Mouse (Mus musculus) left cerebral cortex, adult 8-10 months (tissue): ENCODE measurements around the gene Nacc1. TPM values are rescaled to one million over a fixed set of nuclear protein-coding genes. Genes with fewer than 3 reads are reported as not detected.
"Not testable (repeated sequence)": the region's sequence is repeated elsewhere in the genome, so short reads cannot be mapped to it uniquely, and the experiment has no call there.

Source experiments
- DNase-seq, 2 experiments: peaks; one replicate each; pipeline ENCODE4 v3.0.0; 2022; ENCODE audit warnings: low spot score in 2 of 2
- total RNA-seq, 4 experiments: library from RNA; stranded (reverse); gene quantifications; 2 replicates each; pipeline ENCODE4 v1.2.4; 2022

Nacc1 gene
- total RNA-seq, 4 experiments from 2014 or later = 88.5 to 97.6 (median 93.9) TPM

DNA sequence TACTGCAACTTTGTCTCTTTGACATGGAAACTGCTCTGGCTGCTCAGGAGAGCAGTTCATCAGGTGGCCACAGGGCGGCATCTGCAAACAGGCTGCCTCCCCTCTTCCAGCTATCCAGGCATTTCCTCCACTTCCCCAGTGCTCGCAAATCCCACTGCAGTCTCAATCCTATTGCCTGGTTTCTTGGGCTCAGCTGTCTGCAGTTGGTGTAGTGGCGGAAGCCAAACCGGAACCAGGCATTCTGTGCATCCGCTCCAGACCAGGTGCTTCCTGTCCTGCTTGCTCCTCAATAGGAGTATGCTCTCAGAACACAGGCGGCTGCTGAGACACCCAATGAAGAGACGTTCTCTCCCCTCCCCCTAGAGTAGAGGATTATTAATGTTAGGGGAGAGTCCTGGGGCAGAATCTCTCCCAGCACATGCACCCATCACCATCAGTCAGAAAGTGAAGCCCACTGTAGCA, 12.2 kb upstream of the Nacc1 start:
- peak in 1 of 2 experiments; percentile 57 for DNase-seq

DNA sequence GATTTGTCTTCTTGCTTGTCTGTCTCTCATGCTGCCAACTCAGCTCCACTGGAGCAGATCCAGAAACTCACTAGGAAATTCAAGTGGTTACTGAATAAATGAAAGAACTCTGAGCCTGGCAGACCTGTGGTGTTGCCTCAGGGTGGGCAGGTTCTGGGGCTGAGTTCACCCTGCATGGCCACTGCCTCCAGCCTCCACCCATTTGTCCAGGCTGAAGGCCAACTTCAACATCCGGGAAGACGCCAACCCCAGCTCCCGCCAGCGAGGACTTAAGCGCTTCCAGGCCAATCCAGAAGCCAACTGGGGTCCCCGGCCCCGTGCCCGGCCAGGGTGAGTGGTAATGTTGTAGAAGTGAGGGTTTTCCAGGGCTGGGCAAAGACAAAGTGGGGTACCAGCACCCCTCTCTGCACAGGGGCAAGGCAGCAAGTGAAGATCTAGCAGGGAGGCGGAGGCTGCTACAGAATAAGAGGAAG, 11.3 kb upstream of the Nacc1 start:
- DNase-seq = peak in 1 of 2 experiments; percentile 24

DNA sequence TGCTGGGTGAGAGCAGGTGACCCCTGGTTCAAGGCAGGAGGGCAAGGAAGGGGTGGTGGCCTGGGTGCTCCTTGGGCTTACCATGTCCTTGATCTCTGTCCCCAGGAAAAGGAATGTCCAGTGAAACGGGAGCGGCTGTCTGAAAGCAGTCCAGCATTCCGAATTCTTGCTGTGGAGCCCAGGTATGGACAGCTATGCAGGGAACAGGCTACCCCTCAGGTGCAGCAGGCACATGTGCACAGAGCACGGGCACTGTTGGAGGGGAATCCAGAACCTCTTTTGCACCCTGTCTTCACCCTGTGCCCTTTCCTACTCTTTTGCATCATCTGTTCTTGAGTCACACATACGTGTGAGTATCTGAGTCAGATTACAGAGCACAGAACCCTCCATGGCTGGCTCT, 10.6 kb upstream of the Nacc1 start:
- no peak for DNase-seq

DNA sequence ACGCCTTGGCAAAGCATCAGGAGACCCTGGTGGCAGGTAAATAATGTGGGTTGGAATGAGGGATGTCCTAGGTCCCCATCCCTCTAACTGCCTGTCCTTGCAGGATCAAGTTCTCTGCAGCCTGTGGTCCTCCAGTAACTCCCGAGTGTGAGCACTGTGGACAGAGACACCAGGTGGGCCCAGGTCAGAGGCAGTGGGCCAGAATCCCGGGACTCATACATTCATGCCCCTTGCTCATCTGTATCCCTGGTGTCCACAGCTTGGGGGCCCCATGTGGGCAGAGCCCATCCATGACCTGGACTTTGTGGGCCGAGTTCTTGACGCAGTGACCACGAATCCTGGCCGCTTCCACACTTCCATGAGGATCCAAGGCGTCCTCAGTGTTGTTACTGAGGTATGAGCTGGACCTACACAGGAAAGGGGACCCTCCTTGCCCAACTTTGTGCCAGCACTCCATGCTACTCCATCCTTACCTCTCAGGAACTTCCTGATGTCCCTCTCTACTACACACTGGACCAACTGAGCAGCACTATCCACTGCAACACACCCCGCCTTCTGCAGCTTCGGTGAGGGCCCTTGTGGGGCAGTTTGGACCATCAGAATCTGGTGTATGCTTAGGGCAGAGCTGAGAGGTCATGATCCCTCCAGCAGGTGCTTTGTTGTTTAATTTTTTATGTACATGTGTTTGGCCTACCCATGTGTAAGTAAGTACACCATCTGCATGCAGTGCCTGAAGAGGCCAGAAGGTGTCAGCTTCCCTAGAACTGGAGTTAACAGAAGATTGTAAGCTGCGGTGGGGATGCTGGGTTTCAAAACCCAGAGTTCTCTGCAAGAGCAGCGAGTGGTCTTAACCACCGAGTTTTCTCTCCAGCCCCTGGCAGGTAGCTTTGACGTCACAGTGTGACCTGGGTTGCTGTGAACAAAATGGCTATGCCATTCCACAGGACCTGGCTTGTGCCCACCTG, 9.8 kb upstream of the Nacc1 start:
- DNase-seq = peak in 1 of 2 experiments; percentile 33

DNA sequence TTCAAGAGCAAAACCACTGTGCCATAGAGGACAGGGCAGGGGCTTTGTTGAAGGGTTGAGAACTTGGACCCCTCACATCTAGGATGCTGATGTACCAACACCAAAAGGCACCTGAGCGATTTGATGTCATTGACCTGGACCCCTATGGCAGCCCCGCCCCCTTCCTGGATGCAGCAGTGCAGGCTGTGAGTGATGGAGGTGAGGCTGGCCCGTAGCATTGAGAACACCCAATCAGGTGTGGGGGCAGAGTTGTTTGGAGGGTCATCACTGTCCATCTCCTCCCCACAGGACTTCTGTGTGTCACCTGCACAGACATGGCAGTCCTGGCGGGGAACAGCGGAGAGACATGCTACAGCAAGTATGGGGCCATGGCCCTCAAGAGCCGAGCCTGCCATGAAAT, 7.5 kb upstream of the Nacc1 start:
- peak in 1 of 2 experiments; percentile 11 for DNase-seq

DNA sequence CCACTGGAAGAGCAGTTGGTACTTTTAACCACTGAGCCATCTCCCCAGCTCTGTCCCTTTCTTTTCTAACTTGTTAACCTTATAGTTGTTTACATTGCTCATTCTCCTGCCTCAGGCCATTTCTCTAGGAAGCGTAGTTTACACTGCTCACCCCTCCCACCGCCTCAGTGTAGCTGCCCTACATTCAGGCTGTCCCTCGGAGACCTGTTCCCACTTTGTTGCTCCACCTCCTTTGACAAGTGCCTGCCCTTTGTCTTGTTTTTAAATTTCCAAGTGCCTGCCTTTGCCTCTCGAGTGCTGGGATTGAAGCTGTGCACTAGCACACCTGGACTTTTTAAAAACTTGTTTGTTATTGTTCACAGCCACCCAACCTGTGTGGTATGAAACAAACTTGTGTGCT, 5.7 kb upstream of the Nacc1 start:
- no peak for DNase-seq

DNA sequence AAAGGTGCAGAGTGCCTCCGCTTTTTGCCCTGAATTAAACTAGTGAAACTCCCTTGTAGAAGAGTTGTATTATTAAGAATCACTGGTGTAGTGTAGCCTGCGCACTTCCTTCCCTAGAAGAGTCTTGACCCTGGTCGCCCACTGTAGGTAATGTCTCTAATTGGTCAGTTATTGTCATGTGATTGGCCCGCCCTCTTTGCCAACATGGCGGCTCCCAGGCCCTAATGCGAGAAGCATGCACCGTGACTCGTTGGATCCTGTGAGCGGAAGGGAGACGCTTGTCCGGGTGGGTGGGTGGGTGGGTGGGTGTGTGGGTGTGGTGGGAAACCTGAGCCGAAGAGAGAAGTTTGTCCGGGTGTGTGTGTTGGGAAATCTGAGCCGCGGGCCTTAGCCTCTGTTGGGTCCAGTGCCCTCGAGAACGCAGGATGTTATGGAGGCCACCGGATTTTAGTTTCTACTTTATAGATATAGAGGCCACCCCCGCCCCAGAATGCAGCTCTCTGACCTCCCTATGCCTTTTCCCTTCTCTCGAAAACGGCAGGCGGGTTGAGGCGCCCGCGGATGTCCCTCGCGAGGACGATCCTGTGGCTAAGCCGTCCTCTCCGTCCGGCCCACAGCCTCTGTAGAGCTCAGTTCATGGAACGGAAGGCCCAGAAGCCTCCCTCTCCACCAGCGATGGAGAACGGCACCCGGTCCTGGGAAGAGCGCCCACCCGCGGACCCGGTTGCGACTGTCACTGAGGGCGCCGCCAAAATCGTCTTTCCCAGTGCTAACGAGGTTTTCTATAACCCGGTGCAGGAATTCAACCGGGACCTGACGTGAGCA, 1.6 kb upstream of the Nacc1 start:
- DNase-seq = peak; percentile 84 to 88

DNA sequence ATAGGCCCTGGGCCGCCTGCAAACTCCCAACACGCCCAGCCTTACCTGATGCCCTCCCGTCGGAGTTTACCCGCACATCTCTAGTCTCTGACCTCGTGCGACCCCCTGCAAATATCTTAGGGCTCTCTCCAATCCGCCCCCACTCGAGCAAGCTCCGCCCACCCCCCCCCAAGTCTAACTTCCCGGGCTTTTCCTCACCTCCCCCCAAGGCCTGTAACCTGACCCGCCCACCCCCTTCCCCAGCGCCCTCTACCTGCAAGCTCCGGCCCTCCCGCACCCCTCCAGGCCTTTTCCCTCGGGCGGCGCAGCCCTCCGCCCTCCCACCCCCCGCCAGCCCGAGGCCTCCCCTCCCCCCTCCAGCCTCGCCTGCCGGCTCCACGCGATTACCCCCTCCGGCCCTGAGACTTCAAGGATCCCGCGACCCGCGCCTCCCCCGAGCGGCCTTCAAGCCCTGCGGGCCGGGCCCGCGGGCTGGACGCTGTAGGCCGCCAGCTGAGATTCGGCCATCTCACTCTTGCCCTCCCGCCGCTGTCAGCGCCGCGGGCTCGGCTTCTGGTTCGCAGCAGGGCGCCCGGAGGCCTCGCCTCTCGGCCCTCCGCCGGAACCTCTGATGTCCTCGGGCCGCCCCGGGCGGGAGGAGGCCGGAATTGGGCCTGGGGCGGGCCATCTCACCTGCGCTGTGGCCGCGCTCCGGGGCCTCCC, 508 bp downstream of the Nacc1 start:
- DNase-seq = no peak

DNA sequence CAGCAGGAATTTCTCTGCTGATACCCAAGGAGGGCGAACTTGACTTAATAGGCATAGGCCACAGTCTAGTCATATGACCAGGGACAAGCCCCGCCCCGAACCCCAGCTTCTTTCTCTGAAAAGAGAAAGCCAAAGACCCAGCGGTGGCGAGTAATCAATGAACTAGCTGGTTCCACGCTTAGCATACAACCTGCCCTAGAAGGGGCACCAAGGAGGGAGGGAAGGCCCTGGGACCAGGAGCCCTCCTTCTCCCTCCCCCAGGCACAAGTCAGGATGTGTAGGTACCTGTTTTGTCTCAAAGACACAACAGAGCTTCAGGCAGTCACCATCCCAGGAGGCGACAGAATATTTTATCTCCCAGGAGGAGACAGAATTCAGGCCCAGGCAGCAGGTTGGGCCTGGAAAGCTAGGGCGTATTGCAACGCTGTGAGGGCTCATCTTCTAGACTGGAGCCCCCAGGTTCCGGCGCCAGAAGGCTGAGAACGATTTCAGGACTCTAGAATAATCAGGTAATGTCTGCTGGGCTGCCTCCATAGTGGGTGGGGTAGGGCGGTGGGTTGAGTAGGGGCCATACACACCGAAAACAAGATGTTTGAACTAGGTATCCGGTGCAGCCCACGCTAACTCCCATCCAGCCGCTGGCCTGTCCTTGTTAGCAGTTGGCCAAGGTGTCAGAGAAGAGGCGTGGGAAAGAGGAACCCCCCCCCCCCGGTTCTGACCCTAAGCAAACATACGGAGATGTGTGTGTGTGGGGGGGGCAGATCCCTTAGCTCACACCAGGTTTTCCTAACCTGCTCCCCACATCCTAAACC, 1.3 kb downstream of the Nacc1 start, which contains the start of gene Trmt1:
Gene Trmt1 (plus strand): TSS at position 117 of the 812 bp plus-strand sequence.
- DNase-seq = no peak

DNA sequence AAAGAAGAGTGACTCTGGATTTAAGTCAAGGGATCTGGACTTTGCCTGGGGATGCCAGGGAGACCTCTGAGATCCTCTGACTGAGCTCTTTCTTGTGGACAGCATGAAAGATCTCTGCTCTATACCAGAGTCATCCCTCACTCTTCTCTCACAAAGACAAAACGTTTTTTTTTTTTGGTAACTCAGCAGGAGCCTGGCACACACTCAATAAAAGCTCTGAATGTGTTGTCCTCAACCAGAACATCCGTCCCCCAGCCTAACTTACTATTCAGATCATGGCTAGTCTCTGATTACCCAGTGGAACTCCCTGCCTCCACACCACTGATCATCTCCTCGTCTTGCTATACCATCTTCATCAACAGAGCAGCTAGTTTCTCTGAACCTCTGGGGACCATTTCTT, 3.1 kb downstream of the Nacc1 start:
- DNase-seq = no peak

DNA sequence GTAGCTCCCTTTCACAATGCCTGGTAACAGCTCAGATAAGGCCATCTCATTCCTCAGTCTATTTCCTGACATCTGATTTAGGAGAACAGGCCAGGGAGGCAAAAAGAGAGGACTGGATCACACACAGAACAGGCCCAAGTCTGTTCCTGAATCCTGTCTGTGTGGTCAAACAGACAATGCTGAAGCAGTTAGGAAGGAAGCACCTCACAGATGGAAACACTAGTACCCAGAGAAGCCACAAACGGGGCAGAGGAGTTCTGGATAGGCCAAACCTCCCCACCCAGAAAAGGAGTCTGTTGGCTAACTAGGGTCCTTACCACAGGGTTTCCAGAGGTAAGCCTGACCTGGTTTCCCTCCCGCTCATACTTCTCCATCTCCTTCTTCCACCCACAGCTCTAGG, 5.4 kb downstream of the Nacc1 start:
- no peak for DNase-seq

DNA sequence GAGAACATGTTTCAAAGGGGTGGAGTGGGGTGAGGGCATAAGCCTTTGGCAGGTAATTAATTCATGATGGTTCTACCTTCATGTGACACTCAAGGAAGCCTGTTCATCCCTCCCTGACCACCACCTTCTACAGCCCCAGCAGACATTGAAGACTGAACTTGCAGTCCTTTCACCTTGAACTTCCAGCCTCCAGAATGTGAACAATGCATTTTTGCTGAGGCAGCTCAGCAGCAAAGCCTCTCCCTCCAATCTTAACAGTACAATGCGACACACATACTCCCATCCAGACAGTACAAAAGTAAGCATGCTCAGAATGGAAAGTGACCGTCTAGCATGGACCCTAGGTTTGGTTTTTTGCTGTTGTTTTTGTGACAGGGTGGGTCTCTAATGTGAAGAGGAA, 6.2 kb downstream of the Nacc1 start:
- no peak for DNase-seq

DNA sequence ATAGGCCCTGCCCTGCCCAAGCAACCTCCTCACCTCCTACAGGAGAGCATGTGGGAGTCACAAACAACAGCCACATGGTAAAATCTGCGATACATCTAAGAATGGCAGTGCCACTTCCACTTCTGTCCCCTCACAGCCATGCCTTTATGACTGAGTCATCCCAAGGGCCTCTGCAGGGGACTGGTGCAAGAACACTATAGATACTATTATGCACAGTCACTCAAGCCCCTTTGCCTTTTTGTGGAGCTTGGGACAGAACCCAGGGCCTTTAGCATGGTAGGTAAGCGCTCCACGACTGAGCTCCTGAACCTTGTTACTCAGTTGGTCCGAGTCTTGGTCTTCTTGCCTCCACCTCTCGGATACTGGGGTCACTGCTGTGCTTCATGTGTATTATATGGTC, 10.4 kb downstream of the Nacc1 start:
- DNase-seq = no peak

DNA sequence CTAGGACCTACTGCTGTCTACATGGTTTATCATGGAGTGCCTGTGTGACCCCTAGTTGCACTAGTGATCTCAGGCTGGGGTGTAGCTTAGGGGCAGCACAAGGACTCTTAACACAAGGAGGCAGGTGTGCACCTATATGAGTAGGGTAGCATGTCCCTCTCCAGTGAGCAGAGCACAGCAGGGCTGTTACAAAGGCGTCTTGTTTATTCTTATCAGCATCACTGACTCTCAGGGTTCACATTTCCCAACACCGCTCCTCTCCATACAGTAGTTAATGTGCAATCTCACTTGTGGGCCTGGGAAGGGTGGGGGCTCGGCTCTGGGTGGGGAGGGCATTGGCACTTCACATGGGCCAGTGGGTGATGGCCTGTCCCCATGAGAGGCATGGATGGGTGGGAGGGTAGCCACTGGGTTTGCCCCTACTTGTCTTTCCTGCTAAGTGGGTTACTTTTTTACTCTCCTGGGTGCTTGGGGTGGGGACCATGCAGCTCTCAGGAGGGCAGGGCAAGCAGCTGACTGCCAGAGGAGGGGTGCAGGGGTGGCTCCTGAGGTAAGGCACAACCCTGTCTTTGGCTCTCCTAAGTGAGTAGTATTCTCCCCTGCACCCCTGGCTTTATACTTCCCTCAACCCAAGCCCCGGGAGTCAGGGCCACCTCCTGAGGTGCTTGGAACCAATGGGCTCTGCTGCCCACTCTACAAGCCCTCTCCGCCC, 17.2 kb downstream of the Nacc1 start:
- not testable (repeated sequence) for DNase-seq

DNA sequence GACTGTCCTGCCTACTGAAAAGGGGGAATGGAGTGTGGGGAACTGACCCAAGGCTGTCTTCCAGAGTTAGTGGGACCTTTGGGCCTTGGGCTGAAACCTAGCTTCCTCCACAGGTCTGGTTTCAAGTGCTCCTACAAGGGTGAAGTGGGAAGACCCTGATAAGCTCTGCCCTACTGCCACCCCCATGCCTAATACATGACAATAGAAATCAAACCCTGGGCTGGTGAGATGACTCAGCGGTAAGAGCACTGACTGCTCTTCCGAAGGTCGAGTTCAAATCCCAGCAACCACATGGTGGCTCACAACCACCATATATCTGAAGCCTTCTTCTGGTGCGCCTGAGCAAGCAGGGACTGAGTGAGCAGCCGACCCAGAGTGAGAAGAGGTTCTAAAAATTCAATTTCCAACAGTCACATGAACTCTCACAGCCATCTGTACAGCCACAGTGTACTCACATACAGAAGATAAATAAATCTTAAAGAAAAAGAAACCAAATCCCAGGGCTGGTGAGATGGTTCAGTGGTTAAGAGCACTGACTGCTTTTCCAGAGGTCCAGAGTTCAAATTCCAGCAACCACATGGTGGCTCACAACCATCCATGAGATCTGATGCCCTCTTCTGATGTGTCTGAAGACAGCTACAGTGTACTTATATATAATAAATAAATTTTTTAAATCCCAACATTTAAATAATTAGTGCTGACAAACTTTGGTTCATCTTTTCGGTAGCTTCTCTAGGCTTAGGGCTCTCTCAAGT, 18.8 kb downstream of the Nacc1 start:
- no peak for DNase-seq

DNA sequence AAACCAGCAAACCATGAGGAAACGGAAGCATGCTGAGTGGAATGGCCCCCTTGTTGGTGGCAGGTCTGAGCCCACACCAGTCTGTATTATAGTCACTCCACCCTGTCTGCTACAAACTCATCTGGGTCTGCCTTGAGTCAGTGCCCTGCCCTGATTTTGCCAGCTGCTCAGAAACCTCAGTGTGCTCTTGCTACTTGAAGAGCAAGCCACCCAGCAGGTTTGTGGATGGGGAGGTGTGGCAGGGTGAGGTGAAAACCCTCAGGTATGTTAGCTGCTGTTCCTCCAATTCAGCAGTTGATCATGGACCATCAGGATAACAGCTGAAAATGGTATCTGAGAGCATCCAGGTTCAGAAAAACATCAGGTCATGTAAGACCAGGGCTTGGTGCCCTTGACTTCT, 19.6 kb downstream of the Nacc1 start:
- DNase-seq = no peak

DNA sequence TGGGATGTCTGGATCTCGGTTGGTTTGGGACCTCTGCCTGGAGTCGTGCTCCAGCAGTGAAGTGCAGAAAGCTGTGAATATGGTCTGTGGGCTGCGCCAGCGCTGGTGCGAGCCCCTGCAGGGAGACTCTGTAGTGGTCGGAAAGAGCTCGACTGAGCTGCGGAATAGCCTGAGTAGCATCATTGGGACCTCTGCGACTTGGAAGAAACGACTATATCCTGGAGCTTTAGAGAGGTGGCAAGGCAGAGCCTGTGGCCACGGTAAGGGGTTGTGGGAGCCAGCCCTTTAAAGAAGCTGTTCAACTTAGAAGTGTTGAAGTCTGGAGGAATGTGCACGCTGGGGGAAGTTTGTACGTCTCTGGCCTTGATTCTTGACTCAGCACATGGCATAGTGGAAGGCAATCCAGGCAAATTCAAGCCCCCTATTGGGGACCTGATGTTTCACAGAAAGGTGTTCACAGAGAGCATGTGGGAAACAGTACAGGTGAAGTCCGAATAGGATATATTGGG, 22.2 kb downstream of the Nacc1 start:
- DNase-seq = no peak

DNA sequence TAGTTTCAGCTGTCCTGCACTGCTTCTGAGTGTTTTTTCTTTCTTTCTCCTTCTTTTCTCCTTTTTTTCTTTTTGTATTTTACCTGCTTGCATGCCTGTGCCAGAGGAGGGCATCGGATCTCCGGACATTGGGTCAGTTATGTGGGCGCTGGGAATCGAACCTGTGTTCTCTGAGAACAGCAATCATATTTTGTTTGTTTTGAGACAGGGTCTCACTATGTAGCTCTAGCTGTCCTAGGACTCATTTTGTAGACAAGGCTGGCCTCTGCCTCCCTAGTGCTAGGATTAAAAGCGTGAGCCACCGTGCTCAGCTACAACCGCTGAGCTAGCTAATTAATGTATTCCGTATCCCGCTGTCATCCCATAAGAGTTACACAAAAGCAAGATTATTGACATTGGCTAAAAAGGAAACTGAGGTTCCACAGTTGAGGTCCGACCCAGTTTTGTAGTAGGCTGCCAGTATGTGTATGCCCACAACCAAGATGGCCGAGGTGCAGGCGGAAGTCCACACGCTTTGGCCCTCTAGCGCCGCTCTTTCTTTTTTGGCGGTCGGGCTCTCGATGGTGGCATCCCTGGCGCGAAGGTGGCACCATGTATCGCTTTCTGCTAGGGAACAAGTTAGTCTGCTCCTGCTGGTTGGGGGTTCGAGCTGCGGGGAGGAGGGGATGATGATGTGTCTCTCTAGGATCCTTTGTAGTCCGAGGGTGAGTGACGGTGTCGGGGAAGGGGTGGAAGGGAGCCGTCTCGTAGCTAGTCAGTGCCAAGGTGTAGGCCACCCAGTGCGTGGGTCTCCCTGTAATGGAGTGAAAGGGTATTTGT, 22.9 kb downstream of the Nacc1 start:
- peak; percentile 62 to 77 for DNase-seq
